In genomic region chr10:39096981-39097380, GRCm38 (mm10) we compare ENCODE assay signal across 8 mouse cellular contexts. TPM values are rescaled to one million over a fixed set of nuclear protein-coding genes. Genes with fewer than 3 reads are reported as not detected.
DNase-seq lines count a peak whose midpoint lies in the region; ATAC-seq and TF ChIP-seq lines count a peak whose summit lies in the region.

No protein-coding gene starts in this region.

- no peaks in the 10 kb centered on the region for H3K9me3 ChIP-seq in midbrain, postnatal 0 days (ENCODE audit: low read length)
- H3K9me3 ChIP-seq in midbrain, embryonic 11.5 days (ENCODE audit: control insufficient read depth, low read length): no peaks in the 10 kb centered on the region

- H3K27me3 ChIP-seq in midbrain, postnatal 0 days (ENCODE audit: insufficient read depth, low read length): no peaks in the 10 kb centered on the region
- no peaks in the 10 kb centered on the region for H3K27me3 ChIP-seq in midbrain, embryonic 11.5 days (ENCODE audit: control insufficient read depth, insufficient read depth, low read length)

- H3K36me3 ChIP-seq in midbrain, postnatal 0 days (ENCODE audit: insufficient read depth, low read length): no peaks in the 10 kb centered on the region
- no peaks in the 10 kb centered on the region for H3K36me3 ChIP-seq in midbrain, embryonic 11.5 days (ENCODE audit: control insufficient read depth, insufficient read depth, low read length)

- H3K4me3 ChIP-seq in midbrain, postnatal 0 days (ENCODE audit: low read depth, low read length): no peak overlapping the region
- H3K4me3 ChIP-seq in midbrain, embryonic 11.5 days (ENCODE audit: low read depth, low read length): no peak overlapping the region

- H3K27ac ChIP-seq in midbrain, postnatal 0 days (ENCODE audit: low read depth, low read length): no peak overlapping the region
- H3K27ac ChIP-seq in midbrain, embryonic 11.5 days (ENCODE audit: low read depth, low read length): no peak overlapping the region

- 81% methylated on average over 9 of the region's 9 CpGs for WGBS in midbrain, postnatal 0 days
- WGBS in midbrain, embryonic 11.5 days: 88% methylated on average over 9 of the region's 9 CpGs

- H3K4me1 ChIP-seq in midbrain, postnatal 0 days (ENCODE audit: insufficient read depth, low read length): no peaks in the 10 kb centered on the region
- no peaks in the 10 kb centered on the region for H3K4me1 ChIP-seq in midbrain, embryonic 11.5 days (ENCODE audit: control insufficient read depth, insufficient read depth, low read length)

- peak; percentile 58 for TF ChIP-seq CTCF in midbrain, postnatal 0 days (IDR thresholded peaks at IDR 0.05)

- peak; percentile 20 for DNase-seq in gastrocnemius, adult 18-20 months (ENCODE audit: low spot score)
- DNase-seq in gastrocnemius, postnatal 25 days: no peak
- DNase-seq in midbrain, postnatal 0 days (ENCODE audit: low spot score): peak; percentile 22
- DNase-seq in midbrain, embryonic 11.5 days (ENCODE audit: low spot score, missing footprints): no peak
- DNase-seq in adrenal gland, postnatal 36 days: peak; percentile 36 to 44
- peak; percentile 18 for DNase-seq in kidney, postnatal 14 days
- DNase-seq in ovary, postnatal 14 days (ENCODE audit: low spot score): no peak

- no peak for ATAC-seq in midbrain, postnatal 0 days (ENCODE audit: low FRiP score)
- ATAC-seq in midbrain, embryonic 11.5 days (ENCODE audit: low FRiP score): no peak
- no peak for ATAC-seq in megakaryocyte progenitor cell, adult 5-6 weeks (replicated peaks; ENCODE audit: poor library complexity)

- no peak overlapping the region for H3K9ac ChIP-seq in midbrain, postnatal 0 days (replicated peaks; ENCODE audit: low read length, poor library complexity, severe bottlenecking)
- H3K9ac ChIP-seq in midbrain, embryonic 11.5 days (ENCODE audit: low read length): no peak overlapping the region

- H3K4me2 ChIP-seq in midbrain, postnatal 0 days (ENCODE audit: low read depth, low read length, poor library complexity, severe bottlenecking): no peak overlapping the region
- no peak overlapping the region for H3K4me2 ChIP-seq in midbrain, embryonic 11.5 days

RNA-seq across cellular contexts. Expression of gene Fam229b, which starts 36.7 kb away (rescaled TPM):
- total RNA-seq in gastrocnemius, adult 18-20 months (2021): 1 to 10 TPM; 2.9 to 3.9 TPM
- 1 to 10 TPM; 3.1 to 4.1 TPM for total RNA-seq in gastrocnemius, postnatal 25 days (2021)
- total RNA-seq in midbrain, postnatal 0 days (2014; rRNA removed): 15.3 and 33.0 TPM in 2 replicates
- 44.4 and 44.6 TPM in 2 replicates for polyA plus RNA-seq in midbrain, postnatal 0 days (2015; fragmentation: Nextera tagmentation; extraction: Ambion mirVana)
- 17.0 and 18.8 TPM in 2 replicates for polyA plus RNA-seq in midbrain, embryonic 11.5 days (2014; fragmentation: Nextera tagmentation; extraction: Ambion mirVana)
- 1 to 10 TPM; 3.0 to 3.5 TPM for total RNA-seq in adrenal gland, postnatal 36 days (2021)
- total RNA-seq in megakaryocyte progenitor cell, adult 5-6 weeks (2015): 0.83 and 3.3 TPM in 2 replicates
- total RNA-seq in megakaryocyte progenitor cell, adult 5-6 weeks (2017): 1.8 TPM in 1 of 2 replicates, not detected in the other

RNA-seq across cellular contexts. Expression of gene Tube1, which starts 36.8 kb away (rescaled TPM):
- total RNA-seq in gastrocnemius, adult 18-20 months (2021): under 1 TPM; 0.64 to 0.81 TPM
- total RNA-seq in gastrocnemius, postnatal 25 days (2021): 1 to 10 TPM in 1 of 2 experiments, under 1 TPM in 1; 0.59 to 1.4 TPM
- 7.6 and 8.6 TPM in 2 replicates for total RNA-seq in midbrain, postnatal 0 days (2014; rRNA removed)
- 2.4 and 3.6 TPM in 2 replicates for polyA plus RNA-seq in midbrain, postnatal 0 days (2015; fragmentation: Nextera tagmentation; extraction: Ambion mirVana)
- polyA plus RNA-seq in midbrain, embryonic 11.5 days (2014; fragmentation: Nextera tagmentation; extraction: Ambion mirVana): 19.8 and 22.6 TPM in 2 replicates
- total RNA-seq in adrenal gland, postnatal 36 days (2021): 1 to 10 TPM in 1 of 2 experiments, under 1 TPM in 1; 0.89 to 1.6 TPM
- total RNA-seq in megakaryocyte progenitor cell, adult 5-6 weeks (2015): 10.8 and 15.2 TPM in 2 replicates
- total RNA-seq in megakaryocyte progenitor cell, adult 5-6 weeks (2017): 14.1 and 19.2 TPM in 2 replicates

Comparison
In these comparisons a context has a peak if more than half of its experiments do, and no peak if none do; other contexts are left out.
1. DNase-seq: peak in gastrocnemius, adult 18-20 months (single experiment), midbrain, postnatal 0 days (single experiment), adrenal gland, postnatal 36 days (2 of 2) and kidney, postnatal 14 days (single experiment); none in gastrocnemius, postnatal 25 days (single experiment), midbrain, embryonic 11.5 days (single experiment) and ovary, postnatal 14 days (single experiment).